Mouse (Mus musculus): Measurements from ENCODE around the gene 1700022I11Rik. TPM values are rescaled to one million over a fixed set of nuclear protein-coding genes. Genes with fewer than 3 reads are reported as not detected.
A peak's percentile ranks its signal among the peaks of the same experiment; 100 is the strongest.

Gene 1700022I11Rik
- polyA plus RNA-seq, 1 experiment from 2014 or later: 0.70 TPM

DNA sequence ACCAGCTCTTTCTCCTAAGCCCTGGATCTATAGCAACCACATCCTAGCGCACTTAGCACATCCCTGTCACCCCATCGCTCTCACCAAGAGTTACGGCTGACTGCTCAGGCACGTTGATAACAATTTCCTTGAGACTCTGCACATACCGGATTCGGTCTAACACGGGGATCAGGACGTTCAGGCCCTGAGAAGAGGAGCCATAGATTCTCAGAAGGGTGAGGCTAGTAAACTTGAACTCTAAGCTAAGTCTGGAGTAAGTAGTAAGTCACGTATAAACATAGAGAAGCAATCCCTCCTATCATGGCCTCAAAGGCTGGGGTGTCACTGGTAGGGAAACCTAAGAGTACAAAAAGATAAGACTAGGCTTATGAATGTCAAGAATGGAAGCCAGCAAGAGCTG lies 60.9 kb downstream of the 1700022I11Rik start:
- Histone ChIP-seq H3K4me1 (ENCODE audit: control insufficient read depth in 2 of 2, insufficient read depth in 2 of 2, low read length in 2 of 2) (peaks cover 6 to 13% of the 10 kb centered on the region in 2 experiments), H3K36me3 (ENCODE audit: control insufficient read depth, insufficient read depth, low read length) (peaks cover 53% of the 10 kb centered on the region)
- 63% methylated on average over 9 of the region's 9 CpGs for WGBS

DNA sequence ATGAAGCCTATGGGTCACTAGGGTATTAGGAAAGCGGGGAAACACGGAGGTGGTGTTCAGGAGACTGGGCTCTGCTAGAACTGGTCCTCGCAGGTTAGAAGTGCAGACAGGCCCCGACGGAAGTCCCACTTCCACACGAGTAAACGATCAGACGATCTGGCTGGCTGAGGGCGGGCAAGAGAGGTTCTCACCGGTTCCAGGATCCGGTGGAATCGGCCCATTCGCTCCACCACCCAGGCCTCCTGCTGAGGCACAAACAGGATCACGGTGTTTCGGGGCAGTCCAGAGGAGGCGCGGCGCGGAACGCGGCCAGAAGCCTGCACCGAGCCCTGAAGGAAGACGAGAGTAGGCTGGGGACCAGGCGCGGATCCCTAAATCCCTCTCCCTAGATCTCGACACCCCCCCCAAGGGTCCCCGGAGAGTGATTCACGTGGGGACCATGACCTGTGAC lies 61.4 kb downstream of the 1700022I11Rik start:
- peak; percentile 22; the same call in 1 of the 2 replicates for ATAC-seq (ENCODE audit: insufficient number of reproducible peaks, insufficient read depth, low FRiP score, low read depth)
- H3K9ac ChIP-seq (ENCODE audit: low read length): peak overlapping the region; percentile 89
- WGBS: under 1% methylated on average over 28 of the region's 28 CpGs
- H3K36me3 ChIP-seq (ENCODE audit: control insufficient read depth, insufficient read depth, low read length): peaks cover 58% of the 10 kb centered on the region
- H3K4me2 ChIP-seq (ENCODE audit: low read length): peak overlapping the region; percentile 83
- H3K4me3 ChIP-seq (ENCODE audit: control insufficient read depth in 1 of 2, insufficient read depth in 1 of 2, low read depth in 1 of 2, low read length in 2 of 2): peak overlapping the region; percentile 67 to 69
- H3K9me3 ChIP-seq (ENCODE audit: control insufficient read depth, low read length): no peaks in the 10 kb centered on the region
- peaks cover 6 to 13% of the 10 kb centered on the region in 2 experiments for H3K4me1 ChIP-seq (ENCODE audit: control insufficient read depth in 2 of 2, insufficient read depth in 2 of 2, low read length in 2 of 2)
- no peaks in the 10 kb centered on the region for H3K27me3 ChIP-seq (ENCODE audit: control insufficient read depth, insufficient read depth, low read length)
- peak overlapping the region; percentile 73 to 86 for H3K27ac ChIP-seq (replicated peaks in 1 of 2; ENCODE audit: control insufficient read depth in 1 of 2, insufficient read depth in 1 of 2, low read depth in 2 of 2, low read length in 2 of 2)

More for the DNA sequence above, 60.9 kb downstream of the 1700022I11Rik start:
- Histone ChIP-seq H3K4me2 (ENCODE audit: low read length) (peak overlapping the region; percentile 83), H3K4me3 (ENCODE audit: control insufficient read depth in 1 of 2, insufficient read depth in 1 of 2, low read depth in 1 of 2, low read length in 2 of 2) (peak overlapping the region; percentile 67 to 69), H3K27me3 (ENCODE audit: control insufficient read depth, insufficient read depth, low read length) (no peaks in the 10 kb centered on the region), H3K9me3 (ENCODE audit: control insufficient read depth, low read length) (no peaks in the 10 kb centered on the region), H3K9ac (ENCODE audit: low read length) (peak overlapping the region; percentile 89), H3K27ac (replicated peaks in 1 of 2; ENCODE audit: control insufficient read depth in 1 of 2, insufficient read depth in 1 of 2, low read depth in 2 of 2, low read length in 2 of 2) (peak overlapping the region in 1 of 2 experiments; percentile 86; a peak in 1 of 4 replicates)
- ATAC-seq (ENCODE audit: insufficient number of reproducible peaks, insufficient read depth, low FRiP score, low read depth): no peak

DNA sequence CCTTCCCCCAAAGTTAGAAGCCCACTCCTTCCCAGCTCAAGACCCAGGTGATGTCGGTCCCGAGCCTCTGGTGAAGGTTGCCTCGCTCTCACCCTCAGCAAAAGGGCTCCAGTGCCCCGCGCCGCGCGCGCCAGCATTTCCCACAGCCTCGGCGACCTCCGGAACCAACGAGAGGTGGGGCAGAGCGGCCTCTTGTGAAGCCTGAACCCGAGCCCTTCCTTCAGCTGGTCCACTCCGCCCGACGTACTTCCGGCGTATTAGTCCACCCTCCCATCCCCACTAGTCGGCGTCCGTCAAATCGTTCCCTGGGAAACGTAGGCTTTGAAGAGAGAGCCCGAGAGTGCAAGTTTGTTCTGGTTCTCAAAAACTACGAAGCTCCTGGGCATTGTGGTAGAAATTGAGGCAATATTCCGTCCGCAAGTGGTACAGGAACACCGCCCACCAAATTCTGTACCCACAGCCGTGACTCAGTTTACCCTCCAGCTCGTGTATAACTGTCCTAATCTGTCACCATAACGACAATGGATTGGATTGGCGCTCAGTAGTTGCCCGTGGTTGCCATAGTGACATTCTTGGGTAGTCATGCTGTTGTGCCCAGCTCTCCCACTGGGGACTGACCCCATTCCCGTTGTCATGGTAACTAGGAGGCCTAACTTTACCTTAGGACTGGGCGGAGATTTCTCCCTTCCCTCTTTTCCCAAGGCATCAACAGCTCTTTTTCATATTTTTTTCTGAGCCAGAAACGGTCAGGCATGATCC lies 62.0 kb downstream of the 1700022I11Rik start, which contains the start of gene Stoml2:
Gene Stoml2 (minus strand): TSS at position 474 of the 759 bp plus-strand sequence.
- Histone ChIP-seq H3K9ac (ENCODE audit: low read length) (peak within 1 kb of the TSS; percentile 89), H3K27ac (replicated peaks in 1 of 2; ENCODE audit: control insufficient read depth in 1 of 2, insufficient read depth in 1 of 2, low read depth in 2 of 2, low read length in 2 of 2) (peak within 1 kb of the TSS; percentile 73 to 86), H3K4me2 (ENCODE audit: low read length) (peak within 1 kb of the TSS; percentile 83), H3K9me3 (ENCODE audit: control insufficient read depth, low read length) (no peaks in the 10 kb centered on the region), H3K27me3 (ENCODE audit: control insufficient read depth, insufficient read depth, low read length) (no peaks in the 10 kb centered on the region), H3K4me3 (ENCODE audit: control insufficient read depth in 1 of 2, insufficient read depth in 1 of 2, low read depth in 1 of 2, low read length in 2 of 2) (peak within 1 kb of the TSS; percentile 67 to 69), H3K36me3 (ENCODE audit: control insufficient read depth, insufficient read depth, low read length) (peaks cover 63% of the 10 kb centered on the region), H3K4me1 (ENCODE audit: control insufficient read depth in 2 of 2, insufficient read depth in 2 of 2, low read length in 2 of 2) (peaks cover 6 to 13% of the 10 kb centered on the region in 2 experiments)
- WGBS: 2% methylated on average over 38 of the region's 38 CpGs
- ATAC-seq (ENCODE audit: insufficient number of reproducible peaks, insufficient read depth, low FRiP score, low read depth): peak; percentile 92

DNA sequence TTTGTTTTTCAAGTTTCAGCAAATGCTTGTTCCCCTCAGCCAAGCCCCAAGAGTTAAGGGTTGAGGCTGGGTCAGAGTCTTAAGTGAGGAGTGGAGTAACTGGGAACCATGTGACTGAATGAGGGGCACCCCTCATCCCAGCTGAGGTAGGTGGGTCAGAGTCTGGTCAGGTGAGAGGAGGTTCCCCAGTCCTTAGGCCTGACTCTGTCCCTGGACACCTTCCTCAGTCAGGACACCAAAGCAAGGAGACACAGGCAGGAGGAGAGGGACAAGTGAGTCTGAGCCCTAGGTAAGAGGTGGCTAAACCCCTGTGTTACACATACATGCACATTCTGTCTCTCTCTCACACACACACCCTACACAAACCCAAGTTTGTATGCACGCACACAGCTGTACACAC lies 63.1 kb downstream of the 1700022I11Rik start:
- Histone ChIP-seq H3K9ac (ENCODE audit: low read length) (no peak overlapping the region), H3K4me3 (ENCODE audit: control insufficient read depth in 1 of 2, insufficient read depth in 1 of 2, low read depth in 1 of 2, low read length in 2 of 2) (no peak overlapping the region), H3K27me3 (ENCODE audit: control insufficient read depth, insufficient read depth, low read length) (no peaks in the 10 kb centered on the region), H3K4me2 (ENCODE audit: low read length) (no peak overlapping the region), H3K36me3 (ENCODE audit: control insufficient read depth, insufficient read depth, low read length) (peaks cover 59% of the 10 kb centered on the region), H3K27ac (replicated peaks in 1 of 2; ENCODE audit: control insufficient read depth in 1 of 2, insufficient read depth in 1 of 2, low read depth in 2 of 2, low read length in 2 of 2) (no peak overlapping the region), H3K9me3 (ENCODE audit: control insufficient read depth, low read length) (no peaks in the 10 kb centered on the region), H3K4me1 (ENCODE audit: control insufficient read depth in 2 of 2, insufficient read depth in 2 of 2, low read length in 2 of 2) (peaks cover 6 to 14% of the 10 kb centered on the region in 2 experiments)
- 86% methylated on average over 1 of the region's 1 CpGs for WGBS
- no peak for ATAC-seq (ENCODE audit: insufficient number of reproducible peaks, insufficient read depth, low FRiP score, low read depth)

Other genes with a start within 250 kb of the 1700022I11Rik start
- gene 4930578G10Rik, start 234.1 kb upstream of the 1700022I11Rik start, polyA plus RNA-seq (2014; fragmentation: Nextera tagmentation; extraction: Ambion mirVana): 0.38 TPM in 1 of 2 replicates, not detected in the other
- not detected in 2 replicates for gene Ccl19, start 213.0 kb upstream of the 1700022I11Rik start, polyA plus RNA-seq (2014; fragmentation: Nextera tagmentation; extraction: Ambion mirVana)
- gene Ccl21a, start 195.6 kb upstream of the 1700022I11Rik start, polyA plus RNA-seq (2014; fragmentation: Nextera tagmentation; extraction: Ambion mirVana): 28.2 and 39.6 TPM in 2 replicates
- 0.07 TPM in 1 of 2 replicates, not detected in the other for gene Fam205a1, start 115.7 kb upstream of the 1700022I11Rik start, polyA plus RNA-seq (2014; fragmentation: Nextera tagmentation; extraction: Ambion mirVana)
- not detected in 2 replicates for gene Gm12394, start 112.8 kb upstream of the 1700022I11Rik start, polyA plus RNA-seq (2014; fragmentation: Nextera tagmentation; extraction: Ambion mirVana)
- 0.19 and 0.31 TPM in 2 replicates for gene Fam205c, start 95.4 kb upstream of the 1700022I11Rik start, polyA plus RNA-seq (2014; fragmentation: Nextera tagmentation; extraction: Ambion mirVana)
- 5.6 and 5.8 TPM in 2 replicates for gene Phf24, start 52.9 kb upstream of the 1700022I11Rik start, polyA plus RNA-seq (2014; fragmentation: Nextera tagmentation; extraction: Ambion mirVana)
- gene Dnajb5, start 19.8 kb upstream of the 1700022I11Rik start, polyA plus RNA-seq (2014; fragmentation: Nextera tagmentation; extraction: Ambion mirVana): 17.9 and 18.3 TPM in 2 replicates
- 469 and 477 TPM in 2 replicates for gene Vcp, start 30.9 kb downstream of the 1700022I11Rik start, polyA plus RNA-seq (2014; fragmentation: Nextera tagmentation; extraction: Ambion mirVana)
- 10.8 and 11.7 TPM in 2 replicates for gene Fancg, start 40.9 kb downstream of the 1700022I11Rik start, polyA plus RNA-seq (2014; fragmentation: Nextera tagmentation; extraction: Ambion mirVana)
- 12.0 and 13.0 TPM in 2 replicates for gene Pigo, start 56.2 kb downstream of the 1700022I11Rik start, polyA plus RNA-seq (2014; fragmentation: Nextera tagmentation; extraction: Ambion mirVana)
- 201 and 211 TPM in 2 replicates for gene Stoml2, start 62.1 kb downstream of the 1700022I11Rik start, polyA plus RNA-seq (2014; fragmentation: Nextera tagmentation; extraction: Ambion mirVana)
- gene Fam214b, start 76.6 kb downstream of the 1700022I11Rik start, polyA plus RNA-seq (2014; fragmentation: Nextera tagmentation; extraction: Ambion mirVana): 10.5 and 12.0 TPM in 2 replicates
- gene Unc13b, start 89.3 kb downstream of the 1700022I11Rik start, polyA plus RNA-seq (2014; fragmentation: Nextera tagmentation; extraction: Ambion mirVana): 16.4 and 19.1 TPM in 2 replicates